Mouse (Mus musculus) bone marrow, adult 2 months (tissue): Measurements from ENCODE around the gene Prkar2a.

ENCODE experiments used
- CTCF ChIP-seq: fragments of 200-500 bp; IDR thresholded peaks from 2 replicates; pipeline ENCODE4 v1.5.1; 2011; ENCODE audit warnings: low read length, control low read depth; ENCODE audit not compliant: control insufficient read depth, insufficient read depth
- POLR2A ChIP-seq: fragments of 200-500 bp; IDR thresholded peaks from 2 replicates; pipeline ENCODE4 v1.6.1; 2011; ENCODE audit warnings: low read depth, mild to moderate bottlenecking, control low read depth, low read length, borderline replicate concordance; ENCODE audit not compliant: control insufficient read depth

GRCm38 (mm10) chr9:108750616-108751015 lies 61.5 kb downstream of the Prkar2a start:
- no peak for TF ChIP-seq POLR2A
- TF ChIP-seq CTCF = no peak
